Mouse (Mus musculus) neutrophil, adult 5-6 weeks (primary cell): ENCODE data around the gene Cd46. TPM values are rescaled to one million over a fixed set of nuclear protein-coding genes. Genes with fewer than 3 reads are reported as not detected.

Experiments
- ATAC-seq: fragments of 151-379, 151-347 bp; 2 replicates; pipeline ENCODE4 v1.8.0; 2017; ENCODE audit warnings: mild to moderate bottlenecking, moderate TSS enrichment; ENCODE audit not compliant: insufficient number of reproducible peaks, poor library complexity, low FRiP score, severe bottlenecking; ENCODE audit errors: extremely low read depth
- total RNA-seq: library from RNA; stranded (forward); fragments of 200-1000 nt; gene quantifications from 2 replicates; pipeline ENCODE4 v1.2.3, GENCODE M21; 2017

Cd46 gene
- total RNA-seq, 1 experiment from 2014 or later = 8.6 TPM

DNA sequence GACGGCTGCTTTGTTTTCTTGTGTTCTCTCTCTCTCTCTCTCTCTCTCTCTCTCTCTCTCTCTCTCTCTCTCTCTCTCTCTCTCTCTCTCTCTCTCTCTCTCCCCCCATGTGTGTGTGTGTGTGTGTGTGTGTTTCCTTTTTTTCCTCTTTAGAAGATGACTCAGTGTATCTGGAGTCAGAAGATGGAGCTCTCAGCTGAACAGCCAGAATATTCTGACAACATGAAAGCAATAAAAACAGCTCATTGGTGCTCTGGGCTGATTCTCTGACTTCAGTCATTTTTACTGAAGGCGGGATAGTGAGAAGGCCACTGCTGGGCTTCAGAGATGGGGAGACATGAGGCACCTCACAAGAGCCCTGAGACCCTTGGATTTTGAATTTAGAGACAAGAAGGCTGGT lies 70.2 kb downstream of the Cd46 start:
- no peak for ATAC-seq

DNA sequence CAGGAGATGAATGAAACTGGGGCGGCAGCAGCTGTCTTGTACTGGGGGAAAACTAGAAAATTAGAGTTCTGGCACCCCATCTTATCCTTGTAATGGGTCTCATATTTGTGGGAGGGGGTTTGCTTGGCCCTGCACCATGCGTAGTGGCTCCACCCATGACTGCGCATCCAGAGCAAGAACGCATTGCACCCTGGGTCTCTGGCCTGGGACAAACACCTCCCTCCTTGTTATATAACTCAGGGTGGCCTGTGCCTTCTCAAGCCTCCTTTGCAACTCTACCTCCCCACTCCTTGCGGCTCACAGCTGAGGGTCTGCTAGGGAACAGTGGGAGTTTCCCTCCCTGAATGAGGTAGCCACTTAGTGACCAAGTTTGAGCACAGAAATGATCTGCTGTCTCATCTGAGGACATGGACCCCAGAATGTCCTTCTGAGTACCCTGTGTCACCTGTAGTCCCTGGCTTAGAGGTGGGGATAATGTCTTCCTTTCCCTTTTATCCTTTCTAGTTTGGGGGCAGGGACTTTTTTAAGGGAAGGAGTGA lies 72.9 kb downstream of the Cd46 start:
- ATAC-seq = no peak

DNA sequence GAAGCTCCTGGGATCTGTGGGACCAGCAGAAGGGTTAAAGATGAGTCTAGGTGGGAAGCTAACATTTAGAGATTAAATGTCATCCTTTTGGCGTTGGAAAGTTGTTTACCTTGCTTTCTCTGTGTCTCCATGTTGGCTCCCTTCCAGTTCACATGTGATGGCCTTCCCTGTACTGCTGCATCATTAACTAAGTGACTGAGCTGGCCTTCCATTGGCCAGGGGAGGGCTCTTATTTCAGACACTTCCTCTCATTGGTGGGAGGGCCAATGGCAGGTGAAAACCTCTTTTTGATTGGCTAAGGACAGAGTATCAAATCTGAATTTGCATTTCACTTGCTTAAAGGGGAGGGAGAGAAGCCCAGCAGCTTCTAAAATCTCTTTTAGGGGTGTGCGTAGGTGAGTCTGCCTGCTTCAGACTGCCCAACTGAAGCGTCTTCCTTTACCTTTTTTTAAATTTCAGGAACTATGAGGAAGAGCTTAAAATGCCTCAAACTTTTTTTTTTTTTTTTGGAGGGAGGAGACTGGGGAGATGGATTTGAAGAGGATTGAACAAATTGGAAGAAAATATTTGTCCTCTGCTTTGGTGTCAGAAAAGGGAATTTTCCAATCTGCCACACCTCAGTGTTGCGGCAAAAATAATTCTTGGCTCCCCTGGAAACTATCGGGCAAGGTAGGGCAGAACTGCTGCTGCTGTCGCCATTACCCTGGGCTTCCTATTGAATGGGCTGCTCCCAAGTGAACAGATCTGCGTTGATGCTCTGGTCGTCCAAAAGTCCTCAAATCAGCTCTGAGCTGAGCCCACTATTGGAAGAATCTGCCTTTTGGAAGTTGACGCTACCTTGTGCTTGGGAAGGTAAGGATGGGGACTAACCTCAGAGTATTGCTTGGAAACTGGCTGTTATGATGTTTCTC lies 73.7 kb downstream of the Cd46 start:
- peak; percentile 57; the same call in 1 of the 2 replicates for ATAC-seq

DNA sequence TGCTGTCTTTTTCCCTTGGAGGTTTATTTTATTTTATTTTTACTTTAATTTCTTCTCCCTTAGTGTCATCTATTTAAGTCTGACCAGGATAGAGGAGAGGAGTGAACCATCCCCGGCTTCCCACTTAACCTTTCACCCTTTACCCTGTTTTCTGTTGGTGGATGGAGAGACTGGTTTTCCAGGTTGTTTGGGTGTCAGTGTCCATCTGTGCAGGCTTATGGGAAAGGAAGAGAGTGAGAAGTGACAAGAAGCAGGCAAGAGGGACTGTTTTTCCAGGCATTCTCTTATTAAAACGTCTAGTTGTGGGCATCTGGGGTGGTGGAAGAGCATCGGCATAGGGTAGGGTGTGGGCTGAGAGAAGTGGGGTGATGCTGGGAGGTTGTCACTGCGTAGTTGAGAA lies 74.4 kb downstream of the Cd46 start:
- no peak for ATAC-seq

DNA sequence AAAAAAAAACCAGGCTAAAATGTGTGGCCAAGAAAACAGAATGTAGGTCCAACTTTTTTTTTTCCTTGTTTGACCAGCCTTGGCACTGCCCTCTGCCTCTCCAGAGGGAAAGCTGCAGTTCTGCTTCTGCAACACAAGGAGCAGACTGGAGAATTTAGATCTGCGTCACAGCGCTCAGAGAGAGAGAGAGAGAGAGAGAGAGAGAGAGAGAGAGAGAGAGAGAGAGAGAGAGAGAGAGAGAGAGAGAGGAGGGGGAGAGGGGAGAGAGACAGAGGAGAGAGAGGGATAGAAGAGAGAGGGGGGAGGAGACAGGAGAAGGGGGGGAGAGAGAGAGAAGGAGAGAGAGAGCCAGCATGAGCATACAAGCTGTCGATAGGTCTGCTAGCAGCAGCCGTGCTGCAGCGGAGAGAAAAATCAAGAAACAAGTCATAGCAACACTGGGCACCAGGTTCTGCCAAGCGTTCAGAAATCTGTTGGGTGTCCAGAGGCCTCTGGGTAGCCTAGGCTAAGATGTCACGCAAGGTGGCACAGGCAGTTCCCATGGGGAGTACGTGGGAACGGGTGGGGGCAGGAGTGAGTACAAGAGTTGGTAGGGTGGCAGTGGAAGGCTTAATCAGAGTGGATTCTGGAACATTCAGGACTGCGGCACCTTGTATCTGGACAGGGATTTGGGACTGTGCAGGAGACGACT lies 75.1 kb downstream of the Cd46 start:
- no peak for ATAC-seq

DNA sequence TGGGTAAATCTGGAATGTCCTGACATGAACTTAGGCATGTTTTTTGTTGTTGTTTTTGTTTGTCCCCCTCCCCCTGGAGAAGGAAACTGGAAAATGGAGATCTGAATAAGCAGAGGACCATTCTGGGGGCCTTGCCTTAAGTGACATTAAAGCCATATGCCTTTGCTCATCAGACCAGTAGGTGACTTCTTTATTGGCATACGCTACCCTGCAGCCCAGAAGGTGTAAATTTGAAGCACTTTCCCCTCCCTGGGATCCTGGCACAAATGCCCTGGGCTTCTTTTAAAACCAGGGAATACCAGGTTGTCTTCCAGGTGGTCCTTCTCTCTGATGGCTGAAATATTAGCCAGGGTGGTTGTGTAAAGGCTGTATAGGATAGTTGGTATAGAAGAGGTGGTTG lies 76.8 kb downstream of the Cd46 start:
- no peak for ATAC-seq

DNA sequence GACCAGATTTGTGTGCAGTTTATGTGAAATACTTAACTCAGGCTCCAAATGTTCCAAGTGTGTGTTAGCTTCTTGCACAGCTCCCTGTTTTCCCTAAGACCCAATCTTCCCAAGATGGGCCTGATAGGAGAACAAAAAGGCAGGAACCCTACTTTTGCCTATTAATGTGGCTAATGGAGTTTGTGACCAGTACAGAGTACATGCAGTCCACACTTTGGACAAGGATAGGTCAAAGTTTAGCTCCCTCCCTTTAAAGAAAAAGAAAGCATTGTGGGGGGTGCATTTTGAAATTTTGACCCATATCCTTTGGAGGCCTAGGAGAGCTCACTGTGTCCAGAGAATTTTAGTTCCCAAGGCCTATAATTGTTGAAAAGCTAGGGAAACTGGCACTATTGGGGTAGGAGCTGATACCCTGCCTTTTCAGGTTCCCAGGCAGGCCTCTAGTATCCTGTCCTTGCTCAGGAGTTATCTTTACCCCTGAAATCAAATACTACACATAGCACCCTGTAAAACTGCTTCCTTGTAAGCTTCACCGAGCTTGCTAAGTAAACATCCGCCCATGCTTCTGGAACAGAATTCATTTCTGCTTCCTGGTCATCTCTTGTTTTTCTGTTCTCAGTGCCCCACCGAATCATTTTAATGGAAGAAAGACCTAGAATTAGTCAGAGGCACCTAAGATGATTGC lies 77.7 kb downstream of the Cd46 start:
- ATAC-seq = no peak

DNA sequence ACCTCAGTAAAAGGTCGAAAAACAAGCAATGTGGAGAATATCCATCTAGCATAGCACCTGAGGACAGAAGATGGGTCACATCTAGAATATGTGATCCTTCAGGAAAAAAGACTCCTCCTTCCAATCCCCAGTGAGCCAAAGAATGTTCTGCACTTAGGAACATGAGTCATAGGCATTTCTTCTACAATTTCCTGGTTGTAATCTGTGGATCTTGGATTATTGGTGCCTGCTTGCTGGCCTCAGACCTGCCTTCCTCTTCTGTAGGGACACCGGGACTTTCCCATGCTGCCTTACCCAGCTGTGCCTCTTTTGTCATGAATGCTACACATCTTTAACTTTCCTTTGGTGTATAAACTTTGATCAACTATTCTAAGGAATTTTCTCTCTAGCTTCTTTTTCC lies 79.5 kb downstream of the Cd46 start:
- ATAC-seq = no peak

DNA sequence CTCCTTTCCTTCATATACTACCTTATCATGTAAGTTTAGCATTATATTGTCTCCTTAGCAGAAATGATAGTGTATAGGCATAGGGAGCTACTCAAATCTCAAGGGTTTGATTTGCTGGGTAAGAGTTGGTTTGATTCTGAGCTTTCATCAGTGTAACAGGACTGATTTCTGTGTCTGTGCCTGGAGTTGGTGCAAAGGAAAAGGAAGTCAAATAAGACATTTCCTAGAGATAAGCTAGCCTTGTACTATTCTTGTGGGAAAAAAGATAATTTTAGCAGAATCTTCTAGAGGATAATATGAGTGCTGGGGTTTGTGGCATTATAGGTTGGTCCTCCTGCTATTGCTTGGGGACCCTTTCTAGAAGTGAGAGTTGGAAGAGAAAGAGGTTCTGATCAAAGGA lies 85.8 kb downstream of the Cd46 start:
- ATAC-seq = no peak

DNA sequence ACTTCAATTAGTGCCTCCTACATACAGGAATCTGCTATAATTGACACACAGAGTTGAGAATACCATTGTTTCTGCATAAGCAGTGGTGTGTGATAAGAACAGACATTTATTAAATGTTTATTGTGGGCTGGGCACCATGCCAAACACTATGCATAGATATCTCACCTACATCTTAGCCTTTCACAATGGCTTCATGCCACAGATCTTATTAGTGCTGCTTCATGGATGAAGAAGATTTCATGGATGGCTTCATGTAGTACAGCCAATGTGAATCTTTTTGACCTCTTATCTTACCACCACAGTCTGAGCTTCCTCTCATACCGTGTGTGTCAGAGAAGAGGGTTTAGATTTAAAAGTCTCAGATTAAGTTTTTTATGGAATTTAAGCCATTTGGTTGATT lies 87.9 kb downstream of the Cd46 start:
- no peak for ATAC-seq

DNA sequence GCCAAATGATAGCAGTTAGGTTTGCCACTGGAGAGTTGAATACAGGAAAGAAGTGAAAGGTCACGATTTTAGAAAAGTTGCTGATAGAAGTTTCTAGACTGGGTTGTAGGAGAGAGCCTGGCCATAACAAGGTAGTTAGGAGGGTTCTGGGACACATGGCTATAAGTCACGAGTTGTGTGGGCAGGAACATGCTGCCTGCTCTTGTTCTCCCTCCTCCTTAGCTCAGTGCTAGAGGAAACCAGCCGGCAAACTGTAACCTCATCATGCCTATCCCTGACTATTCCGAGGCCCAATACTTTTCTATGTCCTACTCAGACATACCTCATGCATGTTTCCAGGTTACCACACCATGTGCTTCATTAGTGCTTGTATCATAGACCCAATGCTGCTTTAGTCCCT lies 88.7 kb downstream of the Cd46 start:
- no peak for ATAC-seq

DNA sequence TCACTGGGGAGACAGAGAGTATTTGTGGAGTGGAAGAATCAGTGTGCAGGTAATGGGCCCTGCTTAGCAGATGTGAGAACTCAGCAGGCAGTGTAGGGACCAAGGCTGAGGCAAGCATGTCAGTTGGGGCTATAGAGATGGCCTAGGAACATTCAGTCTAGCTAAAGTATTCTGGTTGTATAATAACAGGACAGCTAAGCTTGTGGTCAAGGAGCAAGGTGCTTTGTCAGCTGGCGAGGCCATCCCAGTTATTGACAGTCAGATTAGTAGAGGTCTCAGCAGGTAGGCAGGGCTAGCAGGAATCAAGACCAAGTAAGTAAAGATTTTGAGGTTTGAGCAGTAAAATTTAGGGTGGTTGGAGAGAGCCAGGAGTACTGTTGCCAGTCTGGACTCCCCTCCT lies 93.7 kb downstream of the Cd46 start:
- ATAC-seq = no peak

DNA sequence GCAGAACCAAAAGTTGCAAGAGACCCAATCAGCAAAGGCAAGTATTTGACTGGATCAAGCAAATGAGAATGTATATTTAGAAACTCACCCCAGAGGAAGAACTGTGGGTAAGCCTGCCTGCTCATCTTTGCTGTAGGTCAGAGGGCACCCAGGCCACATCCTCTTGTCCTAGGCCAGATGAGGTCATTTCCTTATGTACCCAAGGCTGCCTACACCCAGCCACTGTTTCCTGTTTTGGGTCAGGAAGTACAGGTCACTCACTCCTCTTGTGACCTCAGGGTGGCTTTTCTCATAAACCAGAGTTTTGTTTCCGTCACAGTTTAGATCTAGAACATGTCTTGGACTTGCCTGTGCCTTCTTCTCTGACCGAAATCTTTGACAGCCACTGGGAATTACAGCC lies 96.9 kb downstream of the Cd46 start:
- peak; percentile 99 for ATAC-seq

DNA sequence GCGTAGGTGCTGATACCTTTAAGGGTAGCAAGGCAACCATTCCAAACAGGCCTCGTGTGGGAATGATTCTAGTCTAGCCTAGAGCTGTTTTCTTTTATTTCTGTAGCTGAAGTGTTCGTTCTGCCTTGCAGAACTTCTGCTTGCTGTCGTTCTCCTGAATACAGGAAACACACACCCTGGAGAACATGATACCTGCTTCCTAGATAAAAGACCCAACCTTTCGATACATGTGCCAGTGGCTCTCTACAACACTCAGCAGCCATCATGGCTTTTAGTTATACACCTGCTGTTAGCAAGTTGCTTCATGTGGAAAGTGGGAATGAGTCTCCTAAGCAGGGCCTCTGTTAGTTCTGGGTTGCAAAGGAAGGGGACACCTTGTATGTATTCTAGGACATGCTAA lies 97.8 kb downstream of the Cd46 start:
- ATAC-seq = no peak

DNA sequence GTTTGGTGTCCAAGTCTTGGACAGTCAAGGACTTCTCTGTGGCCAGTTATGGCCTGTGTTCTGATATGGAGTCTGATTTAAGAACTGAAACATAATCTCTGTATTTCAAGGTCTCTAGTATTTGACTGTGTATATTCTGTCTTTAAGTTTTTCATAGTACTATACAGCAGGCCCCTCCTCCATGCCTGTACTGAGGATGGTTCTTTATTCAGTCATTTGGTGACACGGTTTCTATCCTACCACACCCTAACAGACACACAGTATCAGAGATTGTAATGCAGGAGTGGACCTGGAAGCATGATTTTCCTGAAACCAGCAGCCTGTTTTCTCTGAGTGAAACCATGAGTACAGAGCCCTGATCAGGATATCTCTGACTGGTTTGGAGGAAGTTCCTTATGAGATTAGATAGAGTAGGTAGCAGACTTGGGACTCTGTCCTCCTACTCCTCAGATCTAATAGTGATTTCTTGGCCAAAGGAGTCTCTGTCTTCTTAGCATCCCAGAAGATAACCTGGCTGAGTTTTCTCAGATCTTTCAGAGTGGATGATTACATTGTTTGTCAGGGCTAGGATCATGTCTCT lies 98.5 kb downstream of the Cd46 start:
- ATAC-seq = no peak

DNA sequence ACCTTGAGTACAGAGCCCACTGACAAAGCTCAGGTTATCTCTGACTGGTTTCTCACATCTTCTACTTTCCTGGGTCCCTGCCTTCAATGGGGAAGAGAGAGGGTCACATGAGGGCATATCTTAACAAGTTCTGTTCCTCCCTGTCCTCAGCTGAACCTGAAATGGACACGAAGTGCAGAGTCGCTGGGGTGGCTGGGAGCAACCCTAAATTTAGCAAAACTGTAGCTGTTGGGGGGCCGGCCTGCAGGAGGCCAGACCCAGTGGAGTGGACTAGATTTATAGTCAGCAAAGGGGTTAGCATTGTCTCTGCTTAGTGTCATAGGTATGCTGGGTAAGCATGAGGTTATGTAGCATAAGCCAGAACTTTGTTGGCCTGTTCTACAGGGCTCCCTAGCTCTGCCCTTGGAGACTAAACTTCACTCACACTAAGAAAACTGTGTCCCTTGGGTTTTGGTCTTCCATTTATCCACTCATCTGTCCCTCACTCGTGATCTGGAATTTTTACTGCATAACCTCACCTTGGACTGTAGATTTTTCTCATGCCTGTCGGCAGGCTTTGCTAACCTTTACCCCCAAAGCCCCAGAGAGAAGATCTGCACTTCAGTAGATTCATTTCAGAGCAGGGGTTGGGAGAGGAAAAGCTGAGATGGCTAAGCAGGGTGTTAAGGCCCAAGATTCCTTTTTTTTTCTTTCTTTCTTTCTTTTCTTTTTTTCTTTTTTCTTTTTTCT lies 99.3 kb downstream of the Cd46 start:
- ATAC-seq = no peak

DNA sequence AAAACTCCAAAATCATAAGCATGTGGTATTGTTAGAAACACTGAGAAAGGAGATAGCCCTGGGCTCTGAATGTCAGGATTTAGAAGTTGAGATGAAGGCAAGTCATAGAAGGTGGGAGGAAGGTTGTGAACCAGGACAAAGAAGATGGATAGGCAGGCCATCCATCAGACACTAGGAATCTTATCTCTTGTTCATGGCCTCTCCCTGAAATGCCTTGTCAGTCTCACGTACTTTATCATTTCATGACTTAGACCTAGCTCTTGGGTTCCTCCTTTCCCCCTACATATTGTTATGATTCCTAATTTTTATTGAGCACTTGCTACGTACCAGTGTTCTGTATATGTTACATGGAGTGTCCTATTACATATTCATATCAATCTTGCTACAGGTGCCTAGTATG lies 100.4 kb downstream of the Cd46 start:
- ATAC-seq = no peak

DNA sequence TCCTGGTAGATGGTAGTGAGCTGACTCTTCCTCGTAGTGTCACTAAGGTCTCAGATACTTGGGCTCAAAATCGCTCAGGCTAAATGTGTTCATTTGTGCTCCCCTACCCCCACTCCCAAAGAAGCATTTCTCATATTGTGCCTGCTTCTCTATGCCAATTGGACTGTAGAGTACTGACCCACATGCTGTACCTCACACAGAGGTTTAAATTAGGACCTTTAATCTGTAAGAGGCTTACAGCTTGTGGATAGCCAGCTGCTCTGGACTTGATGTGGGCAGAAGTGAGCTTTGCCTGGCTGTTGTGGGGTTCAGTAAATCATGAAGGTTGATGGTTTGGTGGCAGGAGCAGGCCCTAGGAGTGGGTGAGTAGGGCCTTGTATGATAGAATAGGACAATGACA lies 101.1 kb downstream of the Cd46 start:
- no peak for ATAC-seq

DNA sequence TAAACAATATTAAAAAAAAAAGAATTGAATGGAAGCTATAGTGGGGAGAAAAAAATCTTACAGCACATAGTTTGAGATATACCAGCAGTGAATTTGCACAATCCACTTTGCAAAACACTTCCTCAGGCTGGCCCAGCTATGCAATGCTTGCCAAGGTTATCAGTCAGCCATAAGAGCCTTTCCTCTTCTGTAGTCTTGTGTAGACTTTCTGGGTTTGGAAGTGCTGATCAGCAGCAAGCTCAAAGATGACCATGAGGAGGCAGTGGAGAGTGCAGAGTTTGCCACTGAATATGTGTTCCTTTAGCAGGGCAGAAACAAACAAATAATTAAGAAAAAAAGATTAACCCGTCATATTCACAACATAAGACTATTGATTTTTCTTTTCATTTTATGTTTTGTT lies 103.0 kb downstream of the Cd46 start:
- ATAC-seq = peak; percentile 84
